Mouse (Mus musculus) embryonic facial prominence, embryonic 11.5 days (tissue): ENCODE results near the gene Scn10a. TPM values are rescaled to one million over a fixed set of nuclear protein-coding genes. Genes with fewer than 3 reads are reported as not detected.

Experiments used
- ATAC-seq: fragments of 200-750 bp; cut with Nextera tagmentation; replicated peaks from 2 replicates; pipeline ENCODE4 v1.8.0; 2017; ENCODE audit warnings: low read depth; ENCODE audit not compliant: insufficient number of reproducible peaks, low FRiP score, low TSS enrichment
- DNase-seq: peaks from one replicate; pipeline ENCODE4 v3.0.0-alpha.2; 2015; ENCODE audit warnings: low spot score
- H3K27ac ChIP-seq: fragments of 300-500 bp; sonication (generic); replicated peaks from 2 replicates; pipeline ENCODE4 v1.5.1; 2014; ENCODE audit warnings: mild to moderate bottlenecking, low read depth, low read length, control low read depth
- H3K27me3 ChIP-seq: fragments of 300-500 bp; sonication (generic); 2 replicates; pipeline ENCODE4 v1.6.1; 2014; ENCODE audit warnings: mild to moderate bottlenecking, low read length, moderate library complexity, mixed read lengths; ENCODE audit not compliant: control insufficient read depth, insufficient read depth
- H3K36me3 ChIP-seq: fragments of 300-500 bp; sonication (generic); replicated peaks from 2 replicates; pipeline ENCODE4 v1.6.1; 2014; ENCODE audit warnings: low read depth, mild to moderate bottlenecking, low read length, moderate library complexity, mixed read lengths; ENCODE audit not compliant: control insufficient read depth, insufficient read depth
- H3K4me1 ChIP-seq: fragments of 300-500 bp; sonication (generic); 2 replicates; pipeline ENCODE4 v1.6.1; 2014; ENCODE audit warnings: low read length, mixed read lengths; ENCODE audit not compliant: control insufficient read depth, insufficient read depth
- H3K4me2 ChIP-seq: fragments of 300-500 bp; sonication (generic); 2 replicates; pipeline ENCODE4 v1.6.1; 2014; ENCODE audit warnings: low read depth, mild to moderate bottlenecking, control low read depth, low read length, moderate library complexity
- H3K4me3 ChIP-seq: fragments of 300-500 bp; sonication (generic); 2 replicates; pipeline ENCODE4 v1.5.1; 2014; ENCODE audit warnings: low read depth, low read length, control low read depth
- H3K9ac ChIP-seq: fragments of 300-500 bp; sonication (generic); replicated peaks from 2 replicates; pipeline ENCODE4 v1.6.1; 2014; ENCODE audit warnings: mild to moderate bottlenecking, control low read depth, low read length
- H3K9me3 ChIP-seq: fragments of 300-500 bp; sonication (generic); replicated peaks from 2 replicates; pipeline ENCODE4 v1.6.1; 2016; ENCODE audit warnings: mild to moderate bottlenecking, low read length, inconsistent platforms, mixed read lengths; ENCODE audit not compliant: control insufficient read depth
- WGBS: fragments of 180-500 bp; shearing (Covaris S2); extraction: QIAGEN DNeasy Blood & Tissue Kit; methylation state at CpG from one replicate; pipeline ENCODE4 v1.1.7; 2014; 5-methylcytosine and 5-hydroxymethylcytosine counted together
- polyA plus RNA-seq: library from polyadenylated mRNA; unstranded; fragments of >200 nt; fragmentation: Nextera tagmentation; extraction: Ambion mirVana; gene quantifications from 2 replicates; pipeline ENCODE4 v1.2.1, GENCODE M21; 2014

Scn10a gene
- polyA plus RNA-seq, 1 experiment from 2014 or later: 0.53 TPM

DNA sequence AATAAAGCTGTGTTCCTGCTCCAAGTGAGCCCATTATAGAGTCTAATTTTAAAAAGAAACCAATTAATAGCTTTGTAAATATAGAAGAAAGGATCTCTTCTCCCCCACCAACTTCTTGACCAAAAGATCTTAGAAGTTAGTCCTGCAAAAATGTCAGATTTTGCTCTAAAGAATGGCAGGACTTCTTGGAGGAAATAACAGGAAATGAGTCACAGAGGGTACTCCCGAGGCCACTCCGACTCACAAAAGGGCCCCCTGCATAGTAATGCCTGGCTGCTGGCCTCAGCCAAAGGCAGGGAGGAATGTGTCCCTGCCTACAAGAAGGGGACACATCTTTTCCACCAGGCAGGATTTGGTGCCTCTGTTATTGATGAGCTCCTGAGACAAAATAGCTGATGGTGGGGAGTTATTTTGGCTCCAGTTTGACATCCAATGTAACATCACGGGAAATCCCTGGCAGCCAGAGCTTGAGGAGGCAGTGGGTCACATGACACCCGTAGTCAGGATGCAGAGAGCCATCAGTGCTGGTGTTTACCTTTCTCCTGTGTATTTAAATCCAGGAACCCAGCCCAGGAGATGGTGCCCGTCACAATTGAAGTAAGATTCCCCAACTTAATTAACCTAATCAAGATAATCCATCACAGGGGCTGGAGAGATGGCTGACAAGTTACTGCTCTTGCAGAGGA is 22.1 kb upstream of the Scn10a start:
- no peak overlapping the region for H3K4me2 ChIP-seq
- no peaks in the 10 kb centered on the region for H3K27me3 ChIP-seq
- no peak overlapping the region for H3K27ac ChIP-seq
- 48% methylated on average over 5 of the region's 5 CpGs for WGBS
- no peak overlapping the region for H3K4me3 ChIP-seq
- H3K9ac ChIP-seq: no peak overlapping the region
- H3K9me3 ChIP-seq: no peaks in the 10 kb centered on the region
- DNase-seq (no peak), ATAC-seq (no peak)
- H3K4me1 ChIP-seq: no peaks in the 10 kb centered on the region
- H3K36me3 ChIP-seq: no peaks in the 10 kb centered on the region

DNA sequence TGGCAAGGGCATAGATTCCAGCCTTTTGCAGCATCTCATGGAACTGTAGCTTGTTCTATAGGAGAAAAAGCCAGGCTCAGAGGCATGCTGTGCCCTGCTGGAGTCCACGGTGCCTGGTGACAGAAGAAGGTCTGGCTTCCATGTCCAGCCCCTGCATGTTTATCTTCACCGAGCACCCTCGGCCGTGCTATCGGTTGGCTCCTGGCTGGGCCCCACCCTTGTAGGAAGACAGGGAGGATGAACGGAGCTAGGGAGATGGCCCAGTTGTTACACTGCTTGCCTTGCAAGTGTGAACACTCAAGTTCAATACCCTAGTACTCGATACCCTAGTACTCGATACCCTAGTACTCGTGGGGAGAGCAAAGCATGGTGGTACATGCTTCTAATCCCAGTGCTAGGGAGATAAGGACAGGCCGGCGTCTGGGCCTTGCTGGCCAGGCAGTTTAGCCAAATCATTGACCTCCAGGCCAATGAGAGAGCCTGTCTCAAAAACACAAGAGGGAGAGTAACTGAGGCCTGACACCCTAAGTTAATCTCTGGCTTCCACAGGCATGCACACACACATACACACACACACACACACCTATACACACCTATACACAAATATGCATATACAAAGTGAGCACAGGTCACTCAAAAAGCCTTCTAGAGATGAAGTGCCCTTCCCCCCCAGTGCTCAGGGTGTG is 9.4 kb upstream of the Scn10a start:
- Histone ChIP-seq H3K9ac (no peak overlapping the region), H3K4me3 (no peak overlapping the region), H3K9me3 (no peaks in the 10 kb centered on the region), H3K27me3 (no peaks in the 10 kb centered on the region), H3K4me1 (no peaks in the 10 kb centered on the region), H3K27ac (no peak overlapping the region), H3K4me2 (no peak overlapping the region), H3K36me3 (no peaks in the 10 kb centered on the region)
- 86% methylated on average over 11 of the region's 11 CpGs for WGBS
- DNase-seq (no peak), ATAC-seq (no peak)

DNA sequence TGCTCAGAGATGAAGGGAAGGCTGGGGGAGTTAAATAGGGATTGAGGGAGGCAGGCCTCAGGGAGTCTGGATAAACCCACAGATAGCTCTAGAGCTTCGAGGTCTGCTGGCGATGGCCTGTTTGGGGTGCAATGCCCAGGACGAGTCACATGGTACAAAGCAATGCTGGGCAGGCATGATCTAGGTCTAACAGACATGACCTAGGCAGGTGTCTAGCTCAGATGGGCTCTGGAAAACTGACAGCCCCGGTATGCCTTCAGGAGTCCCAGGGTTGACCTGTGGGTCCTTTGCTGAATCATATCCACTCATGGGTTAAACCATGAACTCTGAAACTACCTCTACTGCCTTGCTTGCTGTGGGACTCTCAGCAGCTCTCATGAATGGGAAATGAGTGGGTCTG is 7.9 kb upstream of the Scn10a start:
- 90% methylated on average over 4 of the region's 4 CpGs for WGBS
- H3K4me2 ChIP-seq: no peak overlapping the region

DNA sequence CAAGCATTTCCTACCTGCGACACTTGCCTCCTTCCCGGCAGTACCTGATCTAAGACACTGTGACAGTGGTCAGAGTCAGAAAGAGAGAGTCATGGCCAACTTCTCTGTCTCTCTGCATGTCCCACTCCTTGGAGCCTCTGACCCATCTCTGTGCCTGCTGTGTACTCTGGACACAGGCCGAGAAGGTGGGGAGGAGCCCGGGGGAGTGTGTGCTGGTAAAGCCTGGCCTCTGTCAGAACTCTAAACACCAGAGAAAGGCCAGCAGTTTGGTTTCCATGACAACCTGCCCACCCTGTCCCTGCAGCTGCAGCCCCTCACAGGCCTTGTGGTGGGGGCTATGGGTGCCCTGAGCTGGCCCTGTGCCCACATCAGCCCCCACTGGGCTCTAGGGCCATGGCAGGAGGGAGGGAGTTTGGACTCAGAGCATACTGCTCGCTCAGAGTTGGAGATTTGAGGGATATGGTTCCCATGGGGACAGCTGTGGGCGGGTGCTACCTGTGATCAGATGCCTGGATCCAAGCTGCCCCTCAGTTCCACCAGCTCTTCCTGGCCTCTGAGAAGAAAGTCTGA is 6.3 kb upstream of the Scn10a start:
- H3K4me3 ChIP-seq: no peak overlapping the region
- H3K36me3 ChIP-seq: no peaks in the 10 kb centered on the region

More for the DNA sequence above, 7.9 kb upstream of the Scn10a start:
- Histone ChIP-seq H3K9me3 (no peaks in the 10 kb centered on the region), H3K9ac (no peak overlapping the region), H3K27me3 (no peaks in the 10 kb centered on the region), H3K4me3 (no peak overlapping the region), H3K36me3 (no peaks in the 10 kb centered on the region), H3K27ac (no peak overlapping the region), H3K4me1 (no peaks in the 10 kb centered on the region)
- ATAC-seq (no peak), DNase-seq (no peak)

DNA sequence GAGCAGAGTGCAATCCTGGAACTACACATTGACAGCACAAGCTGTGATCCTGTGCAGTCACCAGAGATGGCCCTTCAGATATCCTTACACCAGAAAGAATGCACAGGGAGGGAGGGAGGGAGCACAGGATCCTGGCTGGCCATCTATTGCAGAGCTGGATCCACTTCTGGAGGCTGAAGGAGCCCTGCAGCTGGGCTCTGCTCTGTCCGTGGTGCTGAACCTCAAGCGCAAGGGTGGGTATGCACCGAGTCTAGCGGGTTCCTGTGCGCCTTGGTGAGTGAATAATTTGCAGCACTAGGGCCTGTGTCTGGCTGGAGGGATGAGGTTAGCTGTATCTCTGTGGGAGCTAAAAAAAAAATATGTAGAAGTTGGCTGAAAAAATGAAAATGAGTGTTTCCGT is 12.4 kb downstream of the Scn10a start:
- H3K4me2 ChIP-seq: no peak overlapping the region
- 12% methylated on average over 6 of the region's 6 CpGs for WGBS
- peak; percentile 93 for DNase-seq
- H3K27me3 ChIP-seq: no peaks in the 10 kb centered on the region
- H3K9ac ChIP-seq: no peak overlapping the region
- H3K27ac ChIP-seq: no peak overlapping the region
- H3K4me3 ChIP-seq: no peak overlapping the region
- no peaks in the 10 kb centered on the region for H3K9me3 ChIP-seq
- no peak for ATAC-seq
- no peaks in the 10 kb centered on the region for H3K36me3 ChIP-seq
- no peaks in the 10 kb centered on the region for H3K4me1 ChIP-seq

More for the DNA sequence above, 6.3 kb upstream of the Scn10a start:
- Histone ChIP-seq H3K27ac (no peak overlapping the region), H3K4me1 (no peaks in the 10 kb centered on the region), H3K4me2 (no peak overlapping the region), H3K27me3 (no peaks in the 10 kb centered on the region), H3K9ac (no peak overlapping the region), H3K9me3 (no peaks in the 10 kb centered on the region)
- no peak for DNase-seq
- 77% methylated on average over 6 of the region's 6 CpGs for WGBS
- ATAC-seq: no peak

DNA sequence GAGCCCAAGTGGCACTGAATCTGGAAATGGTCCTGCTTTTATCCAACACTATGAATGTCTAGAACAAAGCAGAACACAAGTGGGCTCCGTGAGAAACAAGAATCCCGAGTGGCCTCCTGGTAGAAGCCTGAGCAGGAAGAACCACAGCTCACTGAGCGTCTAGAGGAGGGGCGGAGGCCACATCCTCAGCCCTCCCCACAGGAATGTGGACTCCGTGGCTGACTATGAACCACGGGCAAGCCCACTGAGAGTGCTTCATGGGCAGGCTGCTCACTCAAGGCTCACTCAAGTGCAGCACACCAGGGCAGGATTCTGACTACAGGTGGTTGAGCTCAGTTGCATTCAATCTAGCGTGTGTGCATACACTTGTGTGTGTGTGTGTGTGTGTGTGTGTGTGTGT is 27.6 kb downstream of the Scn10a start:
- WGBS: 69% methylated on average over 7 of the region's 7 CpGs
- H3K9ac ChIP-seq: no peak overlapping the region
- no peak overlapping the region for H3K4me3 ChIP-seq
- H3K27ac ChIP-seq: no peak overlapping the region
- DNase-seq: no peak
- ATAC-seq: no peak
- no peaks in the 10 kb centered on the region for H3K27me3 ChIP-seq
- H3K9me3 ChIP-seq: no peaks in the 10 kb centered on the region
- no peaks in the 10 kb centered on the region for H3K36me3 ChIP-seq
- no peaks in the 10 kb centered on the region for H3K4me1 ChIP-seq
- no peak overlapping the region for H3K4me2 ChIP-seq

DNA sequence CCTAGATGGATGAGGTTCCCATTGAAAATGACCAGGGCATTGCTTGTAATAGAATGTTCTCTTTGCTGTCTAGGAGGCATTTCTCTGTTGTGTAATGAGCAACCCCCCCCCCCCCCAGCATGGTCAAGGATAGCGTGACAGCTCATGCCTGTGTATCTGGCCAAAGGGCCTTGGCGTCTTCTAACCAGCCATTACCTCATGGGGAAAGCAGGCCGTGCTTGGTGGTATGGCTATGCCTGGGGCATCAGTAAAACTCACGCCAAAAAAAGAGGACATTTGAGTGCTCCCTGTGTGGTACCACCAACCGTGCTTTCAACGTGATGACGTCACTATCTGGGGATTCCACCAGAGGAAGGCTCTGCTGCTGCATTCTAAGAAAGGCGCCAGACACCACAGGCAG is 28.1 kb downstream of the Scn10a start:
- no peak overlapping the region for H3K27ac ChIP-seq

DNA sequence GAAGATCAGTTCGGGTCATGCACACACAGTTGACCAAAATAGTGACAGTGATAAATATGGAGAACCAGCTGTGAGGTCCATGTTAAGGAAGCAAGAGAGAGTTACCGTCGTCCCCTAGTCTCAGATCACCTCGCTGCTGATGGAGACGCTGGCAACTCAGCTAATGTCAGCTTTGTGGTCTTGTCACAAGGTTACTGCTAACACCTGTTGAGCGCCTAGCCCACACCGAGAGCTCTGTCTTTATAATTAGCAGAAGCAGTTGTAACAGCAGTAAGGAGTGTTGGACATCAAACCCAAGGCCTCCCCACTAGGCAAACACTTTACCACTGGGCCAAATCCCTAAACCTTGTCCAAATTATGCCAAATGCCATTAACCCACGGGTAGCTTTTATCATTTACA is 31.2 kb downstream of the Scn10a start:
- 79% methylated on average over 8 of the region's 8 CpGs for WGBS

More for the DNA sequence above, 28.1 kb downstream of the Scn10a start:
- Histone ChIP-seq H3K27me3 (no peaks in the 10 kb centered on the region), H3K9ac (no peak overlapping the region), H3K4me1 (no peaks in the 10 kb centered on the region), H3K4me3 (no peak overlapping the region), H3K4me2 (no peak overlapping the region), H3K36me3 (no peaks in the 10 kb centered on the region), H3K9me3 (no peaks in the 10 kb centered on the region)
- WGBS: 75% methylated on average over 8 of the region's 8 CpGs
- DNase-seq (no peak), ATAC-seq (no peak)

More for the DNA sequence above, 31.2 kb downstream of the Scn10a start:
- DNase-seq: no peak
- Histone ChIP-seq H3K9me3 (no peaks in the 10 kb centered on the region), H3K4me3 (no peak overlapping the region), H3K36me3 (no peaks in the 10 kb centered on the region), H3K27me3 (no peaks in the 10 kb centered on the region), H3K27ac (no peak overlapping the region), H3K4me2 (no peak overlapping the region), H3K4me1 (no peaks in the 10 kb centered on the region), H3K9ac (no peak overlapping the region)
- ATAC-seq: no peak
